Mouse (Mus musculus) heart, adult 8-10 months (tissue): ENCODE measurements around the gene Bhlhe40. TPM values are rescaled to one million over a fixed set of nuclear protein-coding genes. Genes with fewer than 3 reads are reported as not detected.

Experiments used
- DNase-seq: peaks from one replicate; pipeline ENCODE4 v3.0.0; 2022; ENCODE audit warnings: low spot score
- total RNA-seq, 4 experiments: library from RNA; stranded (reverse); gene quantifications; 2 replicates each; pipeline ENCODE4 v1.2.4; 2022

Gene Bhlhe40
- total RNA-seq, 4 experiments from 2014 or later = 48.6 to 66.7 (median 51.4) TPM

- DNase-seq = no peak
Observed at GRCm38 (mm10) chr6:108713175-108713974, 52.9 kb downstream of the Bhlhe40 start.

Other genes with a start within 250 kb of the Bhlhe40 start
- 100 to 1,000 TPM in 2 of 4 experiments, 10 to 100 TPM in 2; 91.8 to 102 (median 97.3) TPM for gene Arl8b, start 122.5 kb downstream of the Bhlhe40 start, total RNA-seq
- 10 to 100 TPM in 2 of 4 experiments, 1 to 10 TPM in 2; 6.2 to 12.5 (median 9.0) TPM for gene Edem1, start 168.0 kb downstream of the Bhlhe40 start, total RNA-seq